Mouse (Mus musculus) cerebellum, adult 2 months (tissue): ENCODE results near the gene Pappa.

Experiments
- CTCF ChIP-seq: fragments of 200-500 bp; IDR thresholded peaks from 2 replicates; pipeline ENCODE4 v1.5.1; 2011; ENCODE audit warnings: low read depth, mild to moderate bottlenecking, control low read depth, low read length, moderate library complexity, borderline replicate concordance; ENCODE audit not compliant: insufficient read depth
- POLR2A ChIP-seq: fragments of 200-500 bp; IDR thresholded peaks from 2 replicates; pipeline ENCODE4 v1.6.1; 2011; ENCODE audit warnings: low read length, control low read depth, borderline replicate concordance; ENCODE audit not compliant: insufficient read depth

DNA sequence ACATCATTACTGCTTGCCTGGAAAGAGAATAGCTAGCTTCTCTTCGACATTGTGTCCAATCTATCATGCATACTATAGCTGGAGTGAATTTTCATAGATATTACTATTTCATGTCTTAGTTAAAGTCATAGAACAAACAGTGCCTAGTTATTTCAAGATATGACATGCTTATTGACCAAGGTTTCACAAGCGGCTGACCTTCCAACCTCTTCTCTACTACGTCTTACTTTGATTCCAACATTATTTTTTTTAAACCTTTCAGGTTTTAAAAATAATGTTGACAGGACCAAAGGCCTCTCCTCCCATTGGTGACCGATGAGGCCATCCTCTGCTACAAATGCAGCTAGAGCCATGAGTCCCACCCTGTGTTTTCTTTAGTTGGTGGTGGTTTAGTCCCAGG, 255.5 kb downstream of the Pappa start:
- TF ChIP-seq CTCF (no peak), POLR2A (no peak)
